Mouse (Mus musculus): ENCODE measurements around the gene Triap1. TPM values are rescaled to one million over a fixed set of nuclear protein-coding genes. Genes with fewer than 3 reads are reported as not detected.

Gene Triap1
- polyA plus RNA-seq, 1 experiment = 5.9 TPM

GRCm38 (mm10) chr5:115359438-115359837 is 18.4 kb downstream of the Triap1 start:
- no peak overlapping the region for H3K27ac ChIP-seq (ENCODE audit: insufficient read depth, low read depth, low read length)
- TF ChIP-seq CTCF (IDR thresholded peaks at IDR 0.05; ENCODE audit: extremely low read depth, insufficient read length, insufficient replicate concordance, low read depth, low read length) (no peak), POLR2A (IDR thresholded peaks at IDR 0.05; ENCODE audit: low read depth, low read length) (no peak)
- WGBS = 74% methylated on average over 8 of the region's 8 CpGs

GRCm38 (mm10) chr5:115359851-115360372 is 18.9 kb downstream of the Triap1 start:
- no peak overlapping the region for H3K4me3 ChIP-seq (ENCODE audit: low read depth, low read length)
- H3K4me1 ChIP-seq (ENCODE audit: control insufficient read depth, insufficient read depth, insufficient read length, low read length) = no peaks in the 10 kb centered on the region
- no peaks in the 10 kb centered on the region for H3K27me3 ChIP-seq (ENCODE audit: control insufficient read depth, insufficient read depth, low read length)
- no peak for TF ChIP-seq CTCF (IDR thresholded peaks at IDR 0.05; ENCODE audit: extremely low read depth, insufficient read length, insufficient replicate concordance, low read depth, low read length)
- no peak for TF ChIP-seq POLR2A (IDR thresholded peaks at IDR 0.05; ENCODE audit: low read depth, low read length)
- H3K36me3 ChIP-seq (ENCODE audit: control insufficient read depth, insufficient read depth, low read length) = no peaks in the 10 kb centered on the region
- H3K27ac ChIP-seq (ENCODE audit: insufficient read depth, low read depth, low read length) = no peak overlapping the region
- 30% methylated on average over 5 of the region's 5 CpGs for WGBS

More at GRCm38 (mm10) chr5:115359438-115359837, 18.4 kb downstream of the Triap1 start:
- H3K36me3 ChIP-seq (ENCODE audit: control insufficient read depth, insufficient read depth, low read length) = no peaks in the 10 kb centered on the region
- no peaks in the 10 kb centered on the region for H3K4me1 ChIP-seq (ENCODE audit: control insufficient read depth, insufficient read depth, insufficient read length, low read length)
- H3K27me3 ChIP-seq (ENCODE audit: control insufficient read depth, insufficient read depth, low read length) = no peaks in the 10 kb centered on the region
- H3K4me3 ChIP-seq (ENCODE audit: low read depth, low read length) = no peak overlapping the region

- TF ChIP-seq POLR2A (IDR thresholded peaks at IDR 0.05; ENCODE audit: low read depth, low read length) = no peak
- TF ChIP-seq CTCF (IDR thresholded peaks at IDR 0.05; ENCODE audit: extremely low read depth, insufficient read length, insufficient replicate concordance, low read depth, low read length) = no peak
- H3K27me3 ChIP-seq (ENCODE audit: control insufficient read depth, insufficient read depth, low read length) = no peaks in the 10 kb centered on the region
- no peak overlapping the region for H3K4me3 ChIP-seq (ENCODE audit: low read depth, low read length)
- no peaks in the 10 kb centered on the region for H3K36me3 ChIP-seq (ENCODE audit: control insufficient read depth, insufficient read depth, low read length)
- no peaks in the 10 kb centered on the region for H3K4me1 ChIP-seq (ENCODE audit: control insufficient read depth, insufficient read depth, insufficient read length, low read length)
- H3K27ac ChIP-seq (ENCODE audit: insufficient read depth, low read depth, low read length) = no peak overlapping the region
- WGBS = 24% methylated on average over 7 of the region's 7 CpGs
These were observed 21.2 kb downstream of the Triap1 start for GRCm38 (mm10) chr5:115362216-115362615.

- Histone ChIP-seq H3K36me3 (ENCODE audit: control insufficient read depth, insufficient read depth, low read length) (no peaks in the 10 kb centered on the region), H3K27me3 (ENCODE audit: control insufficient read depth, insufficient read depth, low read length) (no peaks in the 10 kb centered on the region), H3K4me1 (ENCODE audit: control insufficient read depth, insufficient read depth, insufficient read length, low read length) (no peaks in the 10 kb centered on the region), H3K4me3 (ENCODE audit: low read depth, low read length) (no peak overlapping the region), H3K27ac (ENCODE audit: insufficient read depth, low read depth, low read length) (no peak overlapping the region)
- TF ChIP-seq CTCF (IDR thresholded peaks at IDR 0.05; ENCODE audit: extremely low read depth, insufficient read length, insufficient replicate concordance, low read depth, low read length) (no peak), POLR2A (IDR thresholded peaks at IDR 0.05; ENCODE audit: low read depth, low read length) (no peak)
- 28% methylated on average over 19 of the region's 19 CpGs for WGBS
These were observed 22.0 kb downstream of the Triap1 start for GRCm38 (mm10) chr5:115362819-115363714.

GRCm38 (mm10) chr5:115364782-115365181 is 23.8 kb downstream of the Triap1 start:
- Histone ChIP-seq H3K27ac (ENCODE audit: insufficient read depth, low read depth, low read length) (no peak overlapping the region), H3K4me3 (ENCODE audit: low read depth, low read length) (no peak overlapping the region), H3K27me3 (ENCODE audit: control insufficient read depth, insufficient read depth, low read length) (no peaks in the 10 kb centered on the region), H3K36me3 (ENCODE audit: control insufficient read depth, insufficient read depth, low read length) (no peaks in the 10 kb centered on the region), H3K4me1 (ENCODE audit: control insufficient read depth, insufficient read depth, insufficient read length, low read length) (no peaks in the 10 kb centered on the region)
- 76% methylated on average over 4 of the region's 4 CpGs for WGBS
- TF ChIP-seq POLR2A (IDR thresholded peaks at IDR 0.05; ENCODE audit: low read depth, low read length) (no peak), CTCF (IDR thresholded peaks at IDR 0.05; ENCODE audit: extremely low read depth, insufficient read length, insufficient replicate concordance, low read depth, low read length) (no peak)

- Histone ChIP-seq H3K4me1 (ENCODE audit: control insufficient read depth, insufficient read depth, insufficient read length, low read length) (no peaks in the 10 kb centered on the region), H3K27me3 (ENCODE audit: control insufficient read depth, insufficient read depth, low read length) (peaks cover 11% of the 10 kb centered on the region), H3K36me3 (ENCODE audit: control insufficient read depth, insufficient read depth, low read length) (no peaks in the 10 kb centered on the region), H3K27ac (ENCODE audit: insufficient read depth, low read depth, low read length) (no peak overlapping the region), H3K4me3 (ENCODE audit: low read depth, low read length) (no peak overlapping the region)
- WGBS = 62% methylated on average over 9 of the region's 9 CpGs
- TF ChIP-seq POLR2A (IDR thresholded peaks at IDR 0.05; ENCODE audit: low read depth, low read length) (no peak), CTCF (IDR thresholded peaks at IDR 0.05; ENCODE audit: extremely low read depth, insufficient read length, insufficient replicate concordance, low read depth, low read length) (no peak)
These were observed 30.7 kb downstream of the Triap1 start for GRCm38 (mm10) chr5:115371736-115372135.
